Mouse (Mus musculus) adrenal gland, postnatal 14 days (tissue): Measurements from ENCODE around the gene Gm21953. TPM values are rescaled to one million over a fixed set of nuclear protein-coding genes. Genes with fewer than 3 reads are reported as not detected.
"Not testable (repeated sequence)": the region's sequence is repeated elsewhere in the genome, so short reads cannot be mapped to it uniquely, and the experiment has no call there.

Experiments
- DNase-seq: peaks from one replicate; pipeline ENCODE4 v3.0.0; 2021; ENCODE audit warnings: mixed read lengths
- long read RNA-seq, 2 experiments: library from polyadenylated mRNA; stranded (forward); transcript quantifications; one replicate each; pipeline ENCODE4 v2.0.0; 2021
- total RNA-seq: library from RNA; stranded (reverse); gene quantifications from 2 replicates; pipeline ENCODE4 v1.2.3, GENCODE M21; 2021

Gm21953 gene
- total RNA-seq: not detected in 2 replicates
- long read RNA-seq, experiment 1: 0 reads
- long read RNA-seq, experiment 2, partial matches to known transcripts: 0 of 1 reads
- long read RNA-seq, experiment 2, other reads (novel, unspliced or antisense): 1 of 1 reads

DNA sequence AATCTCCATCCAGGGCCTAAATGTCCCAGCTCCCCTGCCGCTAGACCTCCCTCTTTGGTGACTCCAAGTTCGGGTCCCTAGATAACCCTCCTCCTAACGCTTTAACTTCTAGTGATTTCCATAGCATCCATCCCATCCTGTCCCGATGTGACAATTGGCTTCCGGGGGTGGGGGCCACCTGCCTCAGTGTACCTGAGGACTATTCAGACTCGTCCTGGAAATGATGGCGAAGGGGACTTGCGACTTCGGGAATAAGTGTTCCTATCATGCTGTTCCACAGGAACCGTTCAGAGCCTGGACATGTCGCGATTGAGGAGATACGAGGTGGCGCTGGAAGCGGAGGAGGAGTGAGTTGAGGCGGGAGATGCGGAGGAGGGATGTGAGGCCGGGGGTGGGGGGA is at the start of gene Gm21953:
Gm21953 (plus strand) TSS at position 301 of the 400 bp plus-strand sequence.
- DNase-seq: not testable (repeated sequence)

DNA sequence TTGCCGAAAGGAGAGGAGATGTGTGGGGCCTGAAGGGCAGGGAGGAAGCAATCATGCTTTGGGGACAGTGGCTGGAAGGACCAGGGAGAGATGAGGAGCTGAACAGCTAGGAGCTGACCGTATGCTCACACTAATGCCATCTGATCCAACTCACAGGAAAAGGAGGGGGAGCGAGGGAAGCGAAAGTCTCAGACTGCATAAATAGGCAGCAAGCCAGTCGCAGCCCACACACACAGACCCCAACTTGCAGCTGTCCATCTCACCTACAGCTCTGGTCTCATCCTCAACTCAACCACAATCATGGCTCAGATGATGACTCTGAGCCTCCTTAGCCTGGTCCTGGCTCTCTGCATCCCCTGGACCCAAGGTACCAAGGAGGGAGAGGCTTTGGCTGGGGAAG is 38.6 kb upstream of the Gm21953 start, which contains the start of gene Ccl21b:
Ccl21b (plus strand) TSS at position 301 of the 400 bp plus-strand sequence.
- not testable (repeated sequence) for DNase-seq

DNA sequence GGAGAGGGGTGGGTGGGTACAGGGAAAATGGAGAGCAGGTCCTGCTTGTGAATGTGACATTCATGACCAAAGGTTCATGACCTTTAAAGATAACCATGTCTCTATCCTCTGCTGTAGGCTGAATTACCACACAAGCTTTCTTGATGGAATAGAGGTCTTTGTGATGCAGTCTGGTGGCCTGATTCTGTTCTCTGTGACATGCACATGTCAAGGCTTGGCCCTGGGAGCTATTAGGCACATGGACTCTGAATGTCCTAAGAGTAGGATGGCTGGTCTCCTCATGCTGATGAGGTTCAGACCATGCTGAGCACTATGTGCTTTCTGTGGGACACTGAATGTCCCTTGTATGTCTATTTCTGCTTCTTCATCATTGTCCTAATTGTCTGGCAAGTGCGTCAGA is 24.0 kb downstream of the Gm21953 start, which contains the start of gene Fam205a3:
Fam205a3 (plus strand) TSS at position 301 of the 400 bp plus-strand sequence.
- not testable (repeated sequence) for DNase-seq

Other genes with a start within 250 kb of the Gm21953 start
- gene Gm3893, start 203.1 kb upstream of the Gm21953 start, total RNA-seq: not detected in 2 replicates
- gene Gm13304, start 179.4 kb upstream of the Gm21953 start, total RNA-seq: 2.2 and 17.7 TPM in 2 replicates
- gene Gm13306, start 140.8 kb upstream of the Gm21953 start, total RNA-seq: 17.8 TPM in 1 of 2 replicates, not detected in the other
- gene Gm13305, start 125.7 kb upstream of the Gm21953 start, total RNA-seq: 0.56 and 1.7 TPM in 2 replicates
- gene Gm10600, start 53.6 kb upstream of the Gm21953 start, total RNA-seq: 0.89 and 1.8 TPM in 2 replicates
- gene Ccl21b, start 38.5 kb upstream of the Gm21953 start, total RNA-seq: not detected in 2 replicates
- not detected in 2 replicates for gene Fam205a3, start 24.1 kb downstream of the Gm21953 start, total RNA-seq
- gene Gm21586, start 145.1 kb downstream of the Gm21953 start, total RNA-seq: not detected in 2 replicates
- gene Gm2163, start 172.5 kb downstream of the Gm21953 start, total RNA-seq: 0.48 and 0.49 TPM in 2 replicates
- not detected in 2 replicates for gene Fam205a2, start 233.9 kb downstream of the Gm21953 start, total RNA-seq